Mouse (Mus musculus): ENCODE measurements around the gene Aip. TPM values are rescaled to one million over a fixed set of nuclear protein-coding genes. Genes with fewer than 3 reads are reported as not detected.
"Not testable (repeated sequence)": the region's sequence is repeated elsewhere in the genome, so short reads cannot be mapped to it uniquely, and the experiment has no call there.

Aip gene
- polyA plus RNA-seq, 1 experiment from 2014 or later = 79.0 TPM

GRCm38 (mm10) chr19:4082219-4082965 is 43.3 kb downstream of the Aip start:
- no peaks in the 10 kb centered on the region for H3K36me3 ChIP-seq
- WGBS = 83% methylated on average over 11 of the region's 11 CpGs
- H3K4me1 ChIP-seq = no peaks in the 10 kb centered on the region
- H3K4me2 ChIP-seq = no peak overlapping the region
- no peak overlapping the region for H3K9ac ChIP-seq
- no peak overlapping the region for H3K4me3 ChIP-seq (replicated peaks)
- 0 out of 2 replicates have a peak, but pooled peaks have one; percentile 19 for ATAC-seq (ENCODE audit: insufficient read depth, low FRiP score, low read depth)
- no peak overlapping the region for H3K27ac ChIP-seq
- H3K9me3 ChIP-seq = no peaks in the 10 kb centered on the region
- no peaks in the 10 kb centered on the region for H3K27me3 ChIP-seq (replicated peaks)

GRCm38 (mm10) chr19:4081394-4081793 is 44.3 kb downstream of the Aip start, which contains the start of gene Cabp2:
TSS of gene Cabp2 (plus strand) at chr19:4081578.
- Histone ChIP-seq H3K27ac (no peak within 1 kb of the TSS), H3K4me2 (no peak within 1 kb of the TSS), H3K4me1 (no peaks in the 10 kb centered on the region), H3K9ac (no peak within 1 kb of the TSS), H3K27me3 (replicated peaks) (no peaks in the 10 kb centered on the region), H3K9me3 (no peaks in the 10 kb centered on the region), H3K4me3 (replicated peaks) (no peak within 1 kb of the TSS), H3K36me3 (no peaks in the 10 kb centered on the region)
- 73% methylated on average over 3 of the region's 3 CpGs for WGBS
- no peak for ATAC-seq (ENCODE audit: insufficient read depth, low FRiP score, low read depth)

- WGBS = 60% methylated on average over 8 of the region's 8 CpGs
- no peaks in the 10 kb centered on the region for H3K9me3 ChIP-seq
These were observed 45.1 kb downstream of the Aip start for GRCm38 (mm10) chr19:4080511-4081009.

GRCm38 (mm10) chr19:4079594-4079993 is 46.1 kb downstream of the Aip start:
- 73% methylated on average over 1 of the region's 1 CpGs for WGBS

More at GRCm38 (mm10) chr19:4080511-4081009, 45.1 kb downstream of the Aip start:
- H3K4me2 ChIP-seq = no peak overlapping the region
- no peaks in the 10 kb centered on the region for H3K4me1 ChIP-seq
- H3K9ac ChIP-seq = no peak overlapping the region
- ATAC-seq (ENCODE audit: insufficient read depth, low FRiP score, low read depth) = peak; percentile 73; the same call in 1 of the 2 replicates
- no peaks in the 10 kb centered on the region for H3K36me3 ChIP-seq
- no peaks in the 10 kb centered on the region for H3K27me3 ChIP-seq (replicated peaks)
- H3K4me3 ChIP-seq (replicated peaks) = no peak overlapping the region
- H3K27ac ChIP-seq = no peak overlapping the region

GRCm38 (mm10) chr19:4075531-4075930 is 50.1 kb downstream of the Aip start:
- no peaks in the 10 kb centered on the region for H3K4me1 ChIP-seq
- 96% methylated on average over 1 of the region's 1 CpGs for WGBS
- ATAC-seq (ENCODE audit: insufficient read depth, low FRiP score, low read depth) = no peak
- no peaks in the 10 kb centered on the region for H3K9me3 ChIP-seq
- no peaks in the 10 kb centered on the region for H3K36me3 ChIP-seq
- H3K4me2 ChIP-seq = no peak overlapping the region
- H3K27ac ChIP-seq = no peak overlapping the region
- H3K4me3 ChIP-seq (replicated peaks) = no peak overlapping the region
- no peak overlapping the region for H3K9ac ChIP-seq
- H3K27me3 ChIP-seq (replicated peaks) = no peaks in the 10 kb centered on the region

More at GRCm38 (mm10) chr19:4079594-4079993, 46.1 kb downstream of the Aip start:
- Histone ChIP-seq H3K9me3 (no peaks in the 10 kb centered on the region), H3K36me3 (no peaks in the 10 kb centered on the region), H3K4me3 (replicated peaks) (no peak overlapping the region), H3K4me2 (no peak overlapping the region), H3K27me3 (replicated peaks) (no peaks in the 10 kb centered on the region), H3K9ac (no peak overlapping the region), H3K4me1 (no peaks in the 10 kb centered on the region), H3K27ac (no peak overlapping the region)
- no peak for ATAC-seq (ENCODE audit: insufficient read depth, low FRiP score, low read depth)

- H3K36me3 ChIP-seq = no peaks in the 10 kb centered on the region
- WGBS = 75% methylated on average over 6 of the region's 6 CpGs
- 0 out of 2 replicates have a peak, but pooled peaks cover 2% of the 10 kb centered on the region for H3K4me1 ChIP-seq
- no peak overlapping the region for H3K4me2 ChIP-seq
- H3K9me3 ChIP-seq = no peaks in the 10 kb centered on the region
- no peak overlapping the region for H3K4me3 ChIP-seq (replicated peaks)
- no peak overlapping the region for H3K27ac ChIP-seq
- no peak for ATAC-seq (ENCODE audit: insufficient read depth, low FRiP score, low read depth)
- no peak overlapping the region for H3K9ac ChIP-seq
- H3K27me3 ChIP-seq (replicated peaks) = no peaks in the 10 kb centered on the region
These were observed 52.8 kb downstream of the Aip start for GRCm38 (mm10) chr19:4072706-4073424.

- Histone ChIP-seq H3K4me1 (0 out of 2 replicates have a peak, but pooled peaks cover 2% of the 10 kb centered on the region), H3K4me3 (replicated peaks) (no peak overlapping the region), H3K27me3 (replicated peaks) (no peaks in the 10 kb centered on the region), H3K9ac (no peak overlapping the region), H3K27ac (no peak overlapping the region), H3K9me3 (no peaks in the 10 kb centered on the region), H3K36me3 (no peaks in the 10 kb centered on the region), H3K4me2 (no peak overlapping the region)
- 88% methylated on average over 6 of the region's 6 CpGs for WGBS
- ATAC-seq (ENCODE audit: insufficient read depth, low FRiP score, low read depth) = no peak
These were observed 54.3 kb downstream of the Aip start for GRCm38 (mm10) chr19:4071406-4071805.

- Histone ChIP-seq H3K4me2 (no peak overlapping the region), H3K36me3 (no peaks in the 10 kb centered on the region), H3K27ac (no peak overlapping the region), H3K9ac (no peak overlapping the region), H3K27me3 (replicated peaks) (no peaks in the 10 kb centered on the region), H3K4me3 (replicated peaks) (no peak overlapping the region), H3K9me3 (no peaks in the 10 kb centered on the region), H3K4me1 (0 out of 2 replicates have a peak, but pooled peaks cover 2% of the 10 kb centered on the region)
- no peak for ATAC-seq (ENCODE audit: insufficient read depth, low FRiP score, low read depth)
- WGBS = 77% methylated on average over 8 of the region's 8 CpGs
These were observed 54.9 kb downstream of the Aip start for GRCm38 (mm10) chr19:4070756-4071155.

- H3K9ac ChIP-seq = no peak overlapping the region
- no peak overlapping the region for H3K27ac ChIP-seq
- WGBS = 62% methylated on average over 15 of the region's 15 CpGs
- no peak overlapping the region for H3K4me2 ChIP-seq
- no peaks in the 10 kb centered on the region for H3K36me3 ChIP-seq
- H3K4me1 ChIP-seq = 0 out of 2 replicates have a peak, but pooled peaks cover 2% of the 10 kb centered on the region
- H3K4me3 ChIP-seq (replicated peaks) = no peak overlapping the region
- H3K27me3 ChIP-seq (replicated peaks) = no peaks in the 10 kb centered on the region
- no peak for ATAC-seq (ENCODE audit: insufficient read depth, low FRiP score, low read depth)
- no peaks in the 10 kb centered on the region for H3K9me3 ChIP-seq
These were observed 55.3 kb downstream of the Aip start for GRCm38 (mm10) chr19:4070311-4070710.

GRCm38 (mm10) chr19:4068717-4069410 is 56.8 kb downstream of the Aip start:
- no peaks in the 10 kb centered on the region for H3K36me3 ChIP-seq
- H3K9me3 ChIP-seq = no peaks in the 10 kb centered on the region
- H3K9ac ChIP-seq = no peak overlapping the region
- no peak overlapping the region for H3K4me2 ChIP-seq
- H3K27ac ChIP-seq = no peak overlapping the region
- H3K27me3 ChIP-seq (replicated peaks) = no peaks in the 10 kb centered on the region
- WGBS = 54% methylated on average over 15 of the region's 15 CpGs
- H3K4me3 ChIP-seq (replicated peaks) = no peak overlapping the region
- H3K4me1 ChIP-seq = 0 out of 2 replicates have a peak, but pooled peaks cover 2% of the 10 kb centered on the region
- no peak for ATAC-seq (ENCODE audit: insufficient read depth, low FRiP score, low read depth)

GRCm38 (mm10) chr19:4068242-4068641 is 57.4 kb downstream of the Aip start:
- 80% methylated on average over 2 of the region's 2 CpGs for WGBS
- ATAC-seq (ENCODE audit: insufficient read depth, low FRiP score, low read depth); H3K27ac ChIP-seq; H3K9me3 ChIP-seq; H3K9ac ChIP-seq; H3K36me3 ChIP-seq; H3K27me3 ChIP-seq (replicated peaks); H3K4me3 ChIP-seq (replicated peaks); H3K4me2 ChIP-seq; H3K4me1 ChIP-seq: not testable (repeated sequence)

Data from stomach, embryonic 15.5 days (tissue).